Mouse (Mus musculus): ENCODE data around the gene Gps1. TPM values are rescaled to one million over a fixed set of nuclear protein-coding genes. Genes with fewer than 3 reads are reported as not detected.
"Not testable (repeated sequence)": the region's sequence is repeated elsewhere in the genome, so short reads cannot be mapped to it uniquely, and the experiment has no call there.

Gps1 gene
- total RNA-seq (2015; ENCODE audit: low replicate concordance): 22.8 and 28.4 TPM in 2 replicates
- total RNA-seq (2017; ENCODE audit: low replicate concordance): 16.2 and 18.1 TPM in 2 replicates

DNA sequence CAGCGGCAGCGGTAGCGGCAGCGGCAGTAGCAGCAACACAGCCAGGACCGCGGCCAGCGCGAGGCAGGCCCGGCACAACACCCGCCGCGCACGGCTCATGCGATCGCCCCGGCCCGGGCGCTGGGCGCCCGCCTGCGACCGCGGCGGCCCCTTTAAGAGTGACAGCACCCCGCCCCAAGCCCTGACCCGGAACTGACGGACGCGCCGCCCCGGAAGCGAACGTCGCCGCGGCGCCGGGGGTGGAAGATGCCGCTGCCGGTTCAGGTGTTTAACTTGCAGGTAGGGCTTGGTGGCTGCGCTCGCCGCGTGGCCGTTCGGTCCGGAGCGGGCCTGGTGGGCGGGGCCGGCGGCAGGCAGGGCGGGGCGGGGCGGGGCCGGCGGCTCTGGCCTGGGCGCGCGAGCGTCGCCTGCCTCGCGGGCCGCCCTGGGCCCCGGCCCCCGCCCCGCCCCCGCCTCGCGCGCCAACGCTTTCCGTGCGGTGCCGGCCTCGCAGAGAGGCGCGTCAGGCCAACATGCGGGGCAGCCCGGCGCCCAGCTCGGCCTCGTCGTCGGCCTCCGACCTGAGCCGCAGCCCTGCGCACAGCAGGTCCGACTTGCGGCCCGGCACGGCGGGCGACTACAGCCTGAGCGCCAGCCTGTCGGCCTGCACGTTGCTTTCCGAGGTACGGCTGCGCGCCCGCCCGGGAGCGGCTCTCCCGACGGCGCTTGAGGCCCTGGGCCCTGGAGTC is at the start of gene Gps1, which contains the start of gene Rfng:
TSS of gene Gps1 (plus strand) at position 209 of the 728 bp plus-strand sequence.
TSS of gene Rfng (minus strand) at position 144 of the 728 bp plus-strand sequence.
- ATAC-seq (replicated peaks; ENCODE audit: low FRiP score, poor library complexity, severe bottlenecking): peak; percentile 76

DNA sequence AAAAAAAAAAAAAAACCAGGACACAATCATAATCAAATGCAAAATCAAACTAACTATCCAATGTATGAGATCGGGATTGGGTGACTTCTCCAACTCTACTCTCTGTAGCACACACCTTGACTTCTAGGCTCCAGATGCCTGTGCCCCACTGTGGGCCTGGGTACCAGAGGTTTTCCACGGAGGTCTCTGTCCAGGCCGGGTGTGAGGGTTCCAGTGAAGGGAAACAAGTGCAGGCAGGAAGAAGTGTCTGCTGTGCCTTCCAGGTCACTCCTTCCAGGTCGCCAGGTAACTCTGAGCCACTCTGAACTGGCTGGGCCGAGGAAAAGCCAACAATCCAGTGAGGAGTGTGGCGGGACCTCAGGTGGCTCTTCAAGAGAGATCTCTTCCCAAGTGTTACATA is 47.6 kb upstream of the Gps1 start:
- no peak for ATAC-seq (replicated peaks; ENCODE audit: low FRiP score, poor library complexity, severe bottlenecking)

DNA sequence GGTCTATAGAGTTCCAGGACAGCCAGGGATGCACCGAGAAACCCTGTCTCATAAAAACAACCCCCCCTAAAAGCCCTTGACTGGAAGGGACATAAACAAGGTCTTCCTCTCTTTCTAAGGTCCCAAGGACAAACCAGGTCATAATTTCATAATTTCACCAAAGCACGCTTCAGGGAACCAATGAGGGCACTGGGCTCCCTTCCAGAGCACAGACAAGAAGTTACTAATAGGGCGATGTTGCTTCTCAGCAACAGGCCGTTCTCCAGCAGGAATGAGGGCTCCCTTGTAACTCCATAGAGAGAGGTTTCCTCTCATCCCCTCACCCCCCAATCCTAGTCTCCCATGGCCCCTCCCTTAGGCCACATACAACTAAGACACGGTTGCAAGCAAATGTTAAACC is 43.1 kb upstream of the Gps1 start:
- ATAC-seq (replicated peaks; ENCODE audit: low FRiP score, poor library complexity, severe bottlenecking): no peak

DNA sequence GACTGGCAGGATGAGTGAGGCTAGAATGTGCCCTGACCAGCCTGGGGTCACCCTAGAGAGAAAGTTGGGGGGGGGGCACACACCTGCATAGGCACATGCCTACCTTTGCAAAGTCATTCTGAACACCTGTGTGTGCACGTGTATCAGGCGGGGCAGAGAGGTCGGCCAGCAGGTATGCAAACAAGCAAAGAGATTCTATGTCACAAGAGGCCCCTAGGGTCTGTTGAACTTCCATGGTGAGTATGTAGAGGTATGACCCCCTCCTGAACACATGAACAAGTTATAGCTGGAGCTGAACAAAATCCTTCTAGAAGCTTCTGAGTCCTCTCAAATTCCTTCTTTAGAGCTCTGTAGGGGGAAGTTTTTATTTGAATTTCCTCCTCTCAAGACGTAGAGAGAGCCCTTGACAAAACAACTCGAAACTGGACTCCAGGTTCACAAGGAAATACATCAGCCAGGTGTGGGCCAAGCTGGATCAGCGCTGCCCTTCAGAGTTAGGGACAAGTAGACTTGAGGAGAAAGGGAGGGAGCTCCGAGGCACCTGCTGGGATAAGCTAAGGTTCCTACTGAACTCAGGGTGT is 39.9 kb upstream of the Gps1 start:
- no peak for ATAC-seq (replicated peaks; ENCODE audit: low FRiP score, poor library complexity, severe bottlenecking)

DNA sequence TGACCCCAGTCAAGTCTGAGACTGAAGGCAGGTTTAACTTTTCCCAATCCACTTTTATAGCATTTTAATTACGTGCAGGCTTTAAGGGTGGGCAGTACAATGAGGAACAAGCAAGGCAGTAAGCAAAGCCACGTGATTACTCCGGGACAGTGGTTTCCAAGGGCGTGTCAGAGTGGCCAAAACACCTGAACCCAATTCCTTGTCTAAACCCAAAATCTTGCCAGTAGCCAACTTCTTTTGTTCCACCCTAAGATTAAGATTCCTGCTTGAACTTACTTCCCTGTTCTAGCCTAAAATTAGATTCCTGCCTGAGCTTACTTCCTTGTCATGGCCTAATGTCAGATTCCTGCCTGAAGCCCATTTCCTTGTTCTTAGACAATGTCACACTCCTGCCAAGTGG is 36.1 kb upstream of the Gps1 start:
- ATAC-seq (replicated peaks; ENCODE audit: low FRiP score, poor library complexity, severe bottlenecking): no peak

DNA sequence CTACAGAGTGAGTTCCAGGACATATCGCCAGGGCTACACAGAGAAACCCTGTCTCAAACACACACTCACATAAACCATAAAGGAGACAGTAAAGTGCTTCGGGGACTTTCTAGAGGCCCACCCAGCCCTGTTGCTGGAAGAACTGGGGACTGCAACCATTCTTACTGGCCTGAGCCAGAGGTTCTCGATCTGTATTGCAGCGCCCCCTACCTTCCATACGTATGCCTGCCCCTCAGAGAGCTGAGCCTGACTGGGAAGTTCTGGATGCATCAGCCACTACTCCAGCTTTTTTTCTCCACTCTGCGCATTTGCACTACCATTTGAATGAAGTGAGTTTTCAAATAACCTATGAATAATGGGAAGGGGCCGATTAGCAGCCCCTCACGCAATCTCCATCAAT is 34.6 kb upstream of the Gps1 start:
- peak; percentile 73; the same call in 1 of the 2 replicates for ATAC-seq (replicated peaks; ENCODE audit: low FRiP score, poor library complexity, severe bottlenecking)

DNA sequence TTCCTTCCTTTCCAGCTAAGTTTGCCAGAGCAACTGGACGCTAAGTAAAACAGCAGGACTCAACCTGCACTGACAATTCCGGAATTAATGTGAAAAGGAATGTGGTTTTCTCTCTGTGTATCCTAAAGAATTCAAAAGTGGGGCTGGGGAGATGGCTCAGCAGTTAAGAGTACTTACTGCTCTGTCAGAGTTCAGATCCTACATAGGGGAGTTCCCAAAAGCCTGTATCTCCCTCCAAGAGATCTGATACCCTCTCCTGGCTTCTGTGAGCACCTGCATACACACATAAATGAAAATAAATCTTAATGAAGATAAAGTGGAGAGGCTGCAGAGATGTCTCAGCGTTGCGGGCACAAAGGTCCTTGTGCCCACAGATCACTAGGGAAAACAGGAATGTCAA is 32.5 kb upstream of the Gps1 start:
- no peak for ATAC-seq (replicated peaks; ENCODE audit: low FRiP score, poor library complexity, severe bottlenecking)

DNA sequence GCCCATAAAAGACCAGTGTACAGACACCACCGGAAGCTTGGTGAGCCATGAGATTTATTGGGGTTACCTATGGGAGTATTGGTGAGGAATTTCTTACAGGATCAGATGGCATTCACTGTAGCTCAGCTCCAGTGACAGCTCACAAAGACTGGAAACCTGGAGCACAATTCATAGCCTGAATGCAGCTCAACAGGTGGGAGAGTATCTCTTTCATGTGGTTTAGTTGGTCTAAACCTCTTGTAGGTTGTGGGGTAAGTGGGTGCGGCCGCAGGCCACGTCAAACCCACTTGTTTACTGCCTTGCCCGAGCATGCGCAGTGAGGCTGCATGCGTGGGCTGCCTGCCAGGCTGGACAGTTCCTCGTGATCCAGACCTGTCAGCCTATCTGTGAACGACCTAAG is 23.8 kb upstream of the Gps1 start:
- no peak for ATAC-seq (replicated peaks; ENCODE audit: low FRiP score, poor library complexity, severe bottlenecking)

DNA sequence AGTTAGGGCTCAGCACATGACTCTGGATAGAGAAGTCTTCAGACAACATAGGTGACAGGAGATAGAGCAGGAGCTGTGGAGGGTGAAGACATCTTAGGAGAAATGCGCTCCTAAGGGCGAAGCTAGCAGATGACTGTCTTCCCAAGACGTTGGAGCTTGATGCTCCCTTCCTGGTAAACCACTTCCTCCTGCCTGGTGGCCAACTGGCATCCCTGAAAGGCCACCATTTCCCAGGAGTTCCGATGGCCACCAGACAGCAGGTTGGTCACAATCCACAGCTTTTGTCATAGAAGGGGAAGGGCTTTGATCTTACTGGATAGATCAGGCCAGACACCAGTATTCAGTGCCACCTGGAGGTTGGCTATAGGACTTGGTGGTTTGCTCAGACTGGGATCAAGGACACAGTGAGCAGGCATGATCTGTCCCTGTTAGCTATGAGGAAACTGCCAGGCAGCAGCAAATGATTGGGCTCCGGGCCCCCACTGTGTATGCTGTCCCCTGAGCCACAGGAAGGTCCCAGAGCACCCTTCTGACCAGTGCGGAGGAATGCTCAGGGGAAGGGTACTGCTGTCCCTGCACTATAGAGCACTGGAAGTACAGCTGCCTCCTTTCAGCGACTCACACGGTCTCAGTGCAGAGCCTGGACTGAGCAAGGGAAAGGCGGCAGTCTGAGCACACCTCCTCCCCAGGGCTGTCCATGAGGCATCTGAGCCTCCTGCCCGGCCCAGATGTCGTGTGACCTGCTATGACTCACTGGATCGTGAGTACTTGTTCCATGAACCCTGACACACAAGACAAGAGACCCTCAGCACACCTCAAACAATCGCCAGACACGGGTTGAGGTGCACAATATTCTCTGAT is 22.0 kb upstream of the Gps1 start:
- no peak for ATAC-seq (replicated peaks; ENCODE audit: low FRiP score, poor library complexity, severe bottlenecking)

DNA sequence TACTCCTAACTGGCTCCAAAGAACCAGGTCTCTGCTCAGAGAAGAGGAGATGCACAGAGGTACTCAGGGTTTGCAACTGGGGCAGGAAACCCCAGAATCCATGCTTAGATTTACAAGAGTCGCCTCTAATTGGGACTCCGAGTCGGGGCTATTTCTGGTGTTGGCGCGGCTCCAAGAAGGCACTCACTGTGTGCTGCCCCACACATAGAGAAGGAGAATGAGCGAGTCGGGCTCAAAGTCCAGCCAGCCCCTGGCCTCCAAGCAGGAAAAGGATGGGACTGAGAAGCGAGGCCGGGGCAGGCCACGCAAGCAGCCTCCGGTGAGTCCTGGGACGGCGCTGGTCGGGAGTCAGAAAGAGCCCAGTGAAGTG is 21.4 kb upstream of the Gps1 start, which contains the start of gene Hmga1b:
TSS of gene Hmga1b (plus strand) at position 123 of the 370 bp plus-strand sequence.
- not testable (repeated sequence) for ATAC-seq (replicated peaks; ENCODE audit: low FRiP score, poor library complexity, severe bottlenecking)

DNA sequence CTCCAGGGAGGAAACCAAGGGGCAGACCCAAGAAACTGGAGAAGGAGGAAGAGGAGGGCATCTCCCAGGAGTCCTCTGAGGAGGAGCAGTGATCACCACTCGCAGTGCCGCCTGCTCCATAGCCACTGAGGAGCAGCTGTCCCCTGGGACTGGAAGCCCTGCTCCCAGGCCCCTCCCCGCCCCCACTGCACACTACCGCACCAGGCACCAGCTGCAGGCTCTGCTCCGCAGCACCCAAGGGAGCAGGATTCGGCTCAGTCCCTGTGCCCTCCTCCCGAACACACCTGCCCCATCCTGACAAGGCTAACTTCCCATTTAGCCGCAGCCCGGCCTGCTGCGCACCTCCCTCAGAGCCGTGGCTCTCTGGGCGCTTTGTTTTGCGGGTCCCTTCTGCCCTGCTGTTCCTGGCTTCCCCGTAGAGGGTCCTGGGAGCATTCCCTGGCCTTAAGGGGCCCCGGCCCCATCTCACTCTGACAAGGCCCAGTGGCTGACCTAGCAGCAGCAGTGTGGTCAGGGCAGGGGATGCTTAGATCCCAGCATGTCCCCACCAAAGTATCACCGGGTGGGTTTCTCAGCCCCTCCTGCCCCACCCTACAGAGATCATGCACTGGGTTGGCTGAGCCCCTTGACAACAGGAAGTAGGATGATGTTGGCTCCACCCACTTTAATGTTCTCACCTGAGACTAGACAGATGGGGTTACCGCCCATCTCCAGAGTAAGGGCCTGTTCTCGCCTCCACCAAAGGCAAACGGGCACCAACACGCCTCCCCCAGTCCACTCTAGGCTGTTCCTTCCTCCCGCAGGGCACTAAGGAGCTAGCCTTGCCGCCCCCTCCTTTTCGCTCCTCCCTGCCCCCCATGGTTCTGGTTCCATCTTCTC is 20.7 kb upstream of the Gps1 start:
- ATAC-seq (replicated peaks; ENCODE audit: low FRiP score, poor library complexity, severe bottlenecking): 0 out of 2 replicates have a peak, but pooled peaks have one; percentile 30

DNA sequence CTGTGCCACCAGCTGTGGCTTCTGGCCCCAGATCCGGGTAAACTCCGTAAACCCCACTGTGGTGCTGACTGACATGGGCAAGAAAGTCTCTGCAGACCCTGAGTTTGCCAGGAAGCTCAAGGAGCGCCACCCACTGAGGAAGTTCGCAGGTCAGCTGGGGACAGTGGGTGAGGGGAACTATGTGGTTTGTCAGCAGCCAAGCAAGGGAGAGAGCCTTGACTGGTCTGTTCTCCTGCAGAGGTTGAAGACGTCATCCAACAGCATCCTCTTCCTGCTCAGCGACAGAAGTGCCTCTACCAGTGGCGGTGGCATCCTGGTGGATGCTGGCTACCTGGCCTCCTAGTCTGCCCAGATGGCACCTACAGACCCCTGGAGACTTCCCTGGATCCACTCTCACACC is 17.0 kb upstream of the Gps1 start:
- ATAC-seq (replicated peaks; ENCODE audit: low FRiP score, poor library complexity, severe bottlenecking): peak; percentile 16; the same call in 1 of the 2 replicates

DNA sequence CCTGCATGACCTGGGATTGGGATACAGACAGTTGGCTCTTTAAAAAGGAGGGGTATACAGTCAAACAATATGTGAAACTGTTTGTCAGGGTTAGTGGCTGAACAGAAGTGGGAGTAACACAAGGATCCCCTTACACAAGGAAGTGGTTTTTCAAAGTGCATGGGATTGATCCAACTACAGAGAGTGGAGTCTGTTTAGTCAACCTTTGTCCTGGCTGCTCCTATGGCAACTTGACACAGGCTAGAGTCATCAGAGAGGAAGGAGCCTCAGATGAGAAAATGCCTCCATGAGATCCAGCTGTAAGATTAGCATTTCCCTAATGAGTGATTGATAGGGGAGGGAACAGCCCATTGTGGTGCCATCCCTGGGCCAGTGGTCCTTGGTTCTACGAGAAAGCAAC is 15.9 kb upstream of the Gps1 start:
- no peak for ATAC-seq (replicated peaks; ENCODE audit: low FRiP score, poor library complexity, severe bottlenecking)

DNA sequence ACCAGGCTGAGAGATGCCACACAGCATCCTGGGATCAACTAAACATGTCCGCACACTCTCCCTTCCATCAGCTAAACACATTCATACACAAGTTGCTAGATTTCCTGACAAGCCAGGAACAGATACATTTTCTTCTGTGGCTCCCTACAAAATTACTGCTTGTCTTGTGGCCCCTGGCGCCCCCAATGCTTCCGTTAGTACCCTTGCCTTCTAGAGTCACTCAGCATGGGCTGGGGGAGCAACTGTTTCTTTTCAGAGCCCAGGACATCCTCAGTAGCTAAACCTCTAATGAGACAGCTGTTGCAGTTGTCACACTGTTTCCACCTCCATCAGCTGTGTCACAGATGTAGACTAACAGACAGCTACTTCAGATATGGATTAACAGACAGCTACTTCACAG is 11.3 kb upstream of the Gps1 start:
- no peak for ATAC-seq (replicated peaks; ENCODE audit: low FRiP score, poor library complexity, severe bottlenecking)

DNA sequence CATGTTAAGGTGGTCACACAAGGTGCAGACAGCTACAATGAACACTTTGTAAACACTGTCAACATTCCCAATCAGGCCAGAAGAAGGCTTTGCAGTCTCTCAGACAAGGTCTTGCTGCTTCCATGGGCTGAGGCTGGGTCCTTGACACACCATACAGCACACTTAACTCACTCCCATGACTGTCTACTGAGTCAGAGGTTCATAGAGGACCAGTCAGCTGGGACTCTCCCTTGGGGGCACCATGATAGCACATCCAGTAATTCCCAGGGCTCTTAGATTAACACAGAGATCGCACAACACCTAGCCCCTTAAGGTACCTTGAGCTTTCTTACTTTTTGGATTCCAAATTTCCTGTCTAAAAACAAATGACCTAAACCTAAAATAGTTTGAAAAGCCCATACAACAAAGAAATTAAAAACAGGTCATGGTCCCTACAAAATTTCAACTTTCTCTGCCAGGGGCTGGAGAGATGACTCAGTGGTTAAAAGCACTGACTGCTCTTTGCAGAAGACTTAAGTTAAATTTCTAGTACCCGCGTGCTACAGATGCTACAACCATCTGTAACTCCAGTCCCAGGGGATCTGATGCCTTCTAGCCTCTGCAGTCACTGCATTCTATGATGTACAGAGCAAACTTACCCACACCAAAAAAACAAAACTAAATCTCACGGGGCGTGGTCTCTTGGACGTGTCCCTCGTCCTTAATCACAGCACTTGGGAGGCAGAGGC is 10.4 kb upstream of the Gps1 start:
- no peak for ATAC-seq (replicated peaks; ENCODE audit: low FRiP score, poor library complexity, severe bottlenecking)

DNA sequence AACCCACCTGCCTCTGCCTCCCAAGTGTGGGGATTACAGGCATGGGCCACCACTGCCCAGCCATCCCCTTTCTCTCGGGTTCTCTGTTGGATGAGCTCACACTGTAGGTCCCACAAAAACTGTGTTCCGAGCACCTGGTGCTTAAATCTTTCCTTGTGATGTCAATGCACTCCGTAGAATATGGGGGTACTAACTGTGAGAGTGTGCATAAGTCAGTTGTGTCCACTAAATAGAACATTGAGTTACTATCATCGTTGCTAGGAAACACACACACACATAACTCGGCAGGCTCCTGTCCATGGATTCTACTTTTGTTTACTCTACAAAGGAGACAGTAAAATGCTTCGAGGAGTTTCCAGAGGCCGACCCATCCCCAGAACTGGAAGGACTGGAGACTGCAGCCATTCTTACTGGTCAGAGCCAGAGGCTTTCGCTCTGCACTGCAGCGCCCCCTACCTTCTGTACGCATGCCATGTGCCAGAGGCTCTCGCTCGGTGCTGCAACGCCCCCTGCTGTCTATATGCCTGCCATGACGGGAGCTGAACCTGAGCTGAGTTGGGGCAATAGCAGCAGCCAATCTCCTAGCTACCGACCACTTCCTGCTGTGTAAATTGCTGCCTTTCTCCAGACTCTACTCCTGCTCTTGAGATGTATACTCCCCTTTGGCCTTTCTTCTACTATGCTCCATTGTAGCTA is 8.2 kb upstream of the Gps1 start:
- ATAC-seq (replicated peaks; ENCODE audit: low FRiP score, poor library complexity, severe bottlenecking): peak; percentile 91

DNA sequence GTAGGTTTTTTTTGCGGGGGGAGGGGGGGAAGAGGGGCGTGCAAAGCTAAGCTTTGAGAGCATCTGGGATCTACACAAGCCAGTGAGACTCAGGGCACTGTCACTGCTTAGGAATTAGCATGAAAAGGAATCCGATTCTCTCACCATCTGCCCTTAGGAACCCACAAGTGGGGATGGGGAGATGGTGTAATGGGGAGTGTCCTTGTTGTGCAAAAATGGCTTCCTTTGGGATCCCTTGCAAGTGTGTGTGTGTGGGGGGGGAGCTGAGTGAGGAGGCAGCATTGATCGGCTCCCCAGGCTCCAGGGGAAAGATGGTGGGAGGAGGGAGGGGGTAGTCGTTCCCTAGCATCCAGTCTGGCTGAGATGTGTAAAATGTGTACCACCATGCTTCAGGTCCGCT is 6.9 kb upstream of the Gps1 start:
- no peak for ATAC-seq (replicated peaks; ENCODE audit: low FRiP score, poor library complexity, severe bottlenecking)

DNA sequence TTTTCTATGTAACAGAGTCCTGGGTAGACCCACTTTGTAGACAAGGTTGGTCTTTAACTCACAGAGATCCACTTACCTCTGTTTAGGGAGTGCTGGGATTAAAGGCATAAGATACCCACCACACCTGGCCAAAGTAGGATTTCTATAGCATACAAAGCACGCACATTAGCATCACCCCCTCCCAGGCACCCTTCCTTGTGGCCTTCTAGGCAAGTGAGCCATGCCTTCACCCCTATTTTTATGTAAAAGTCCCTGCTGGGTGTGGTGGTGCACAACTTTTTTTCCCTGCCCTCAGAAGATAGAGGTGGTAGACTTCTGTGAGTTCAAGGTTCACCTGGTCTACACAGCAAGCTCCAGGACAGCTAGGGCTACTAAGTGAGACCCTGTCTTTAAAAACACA is 4.2 kb upstream of the Gps1 start:
- no peak for ATAC-seq (replicated peaks; ENCODE audit: low FRiP score, poor library complexity, severe bottlenecking)

Data from erythroblast, adult 5-6 weeks (primary cell).